Comparison of ENCODE assay signal across 7 mouse cellular contexts in the genomic region with DNA sequence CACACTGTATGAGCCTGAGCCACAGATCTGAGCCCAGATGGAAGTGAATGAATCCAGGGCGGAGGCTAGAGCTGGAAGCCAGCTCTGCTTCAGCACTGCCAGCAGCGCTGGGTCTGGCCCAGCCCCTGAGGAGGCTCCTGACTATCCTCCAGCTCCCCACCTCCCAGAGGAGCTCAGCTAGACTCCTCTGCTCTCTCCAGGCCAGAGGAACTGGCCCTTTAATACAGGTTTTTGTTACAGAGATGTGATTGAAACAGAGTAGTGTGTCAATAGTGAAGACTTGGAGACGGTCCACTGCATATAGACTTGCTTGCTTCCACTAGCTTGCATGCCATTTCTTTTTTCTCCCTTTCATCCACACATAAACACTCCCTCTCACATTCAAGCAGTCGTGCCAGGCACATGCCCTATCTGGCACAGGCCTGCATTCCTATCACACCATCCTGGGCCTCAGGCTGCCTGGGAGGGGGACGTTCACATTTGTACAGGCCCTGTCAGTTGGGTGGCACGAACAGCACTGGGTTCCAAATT. TPM values are rescaled to one million over a fixed set of nuclear protein-coding genes. Genes with fewer than 3 reads are reported as not detected.
A peak's percentile ranks its signal among the peaks of the same experiment; 100 is the strongest.
DNase-seq lines count a peak whose midpoint lies in the region; ATAC-seq and TF ChIP-seq lines count a peak whose summit lies in the region.

No protein-coding gene starts in this region.

- no peak for DNase-seq in liver, postnatal 0 days
- DNase-seq in cerebellum, adult 11-12 months = peak; percentile 64
- peak; percentile 69 to 70 for DNase-seq in heart, postnatal 36 days
- peak; percentile 51 for DNase-seq in stomach, postnatal 0 days (ENCODE audit: low spot score)
- DNase-seq in spleen, postnatal 4 days (ENCODE audit: low spot score in 2 of 2) = no peak

- TF ChIP-seq POLR2A in embryonic fibroblast, embryonic 13.5 days (IDR thresholded peaks at IDR 0.05; ENCODE audit: low read depth, low read length) = 0 out of 2 replicates have a peak, but pooled peaks have one; percentile 17

- ATAC-seq in liver, embryonic 12.5 days = no peak
- no peak for ATAC-seq in liver, postnatal 0 days
- ATAC-seq in stomach, postnatal 0 days (ENCODE audit: low FRiP score, low TSS enrichment) = peak; percentile 22; the same call in 1 of the 2 replicates

- no peaks in the 10 kb centered on the region for H3K9me3 ChIP-seq in liver, embryonic 12.5 days (replicated peaks)
- no peaks in the 10 kb centered on the region for H3K9me3 ChIP-seq in liver, postnatal 0 days (ENCODE audit: low read length)
- H3K9me3 ChIP-seq in stomach, postnatal 0 days (ENCODE audit: control insufficient read depth, low read length) = no peaks in the 10 kb centered on the region

- 70% methylated on average over 6 of the region's 6 CpGs for WGBS in liver, embryonic 12.5 days (ENCODE audit: insufficient replicate concordance)
- 69% methylated on average over 6 of the region's 6 CpGs for WGBS in liver, postnatal 0 days (ENCODE audit: insufficient replicate concordance)
- WGBS in stomach, postnatal 0 days = 40% methylated on average over 6 of the region's 6 CpGs

- no peaks in the 10 kb centered on the region for H3K27me3 ChIP-seq in liver, embryonic 12.5 days (replicated peaks)
- H3K27me3 ChIP-seq in liver, postnatal 0 days (ENCODE audit: insufficient read depth, low read length) = no peaks in the 10 kb centered on the region
- H3K27me3 ChIP-seq in stomach, postnatal 0 days (ENCODE audit: control insufficient read depth, insufficient read depth, low read length) = no peaks in the 10 kb centered on the region

- peaks cover 40% of the 10 kb centered on the region for H3K4me1 ChIP-seq in liver, embryonic 12.5 days
- peaks cover 33% of the 10 kb centered on the region for H3K4me1 ChIP-seq in liver, postnatal 0 days (ENCODE audit: insufficient read depth)
- H3K4me1 ChIP-seq in embryonic fibroblast, embryonic 13.5 days (ENCODE audit: control insufficient read depth, insufficient read depth, low read length) = no peaks in the 10 kb centered on the region
- H3K4me1 ChIP-seq in stomach, postnatal 0 days (replicated peaks; ENCODE audit: control insufficient read depth, insufficient read depth) = 0 out of 2 replicates have a peak, but pooled peaks cover 2% of the 10 kb centered on the region

- H3K36me3 ChIP-seq in liver, embryonic 12.5 days = peaks cover 8% of the 10 kb centered on the region; the same call in 1 of the 2 replicates
- H3K36me3 ChIP-seq in liver, postnatal 0 days (replicated peaks; ENCODE audit: insufficient read depth, low read length) = peaks cover 14% of the 10 kb centered on the region
- 0 out of 2 replicates have a peak, but pooled peaks cover 2% of the 10 kb centered on the region for H3K36me3 ChIP-seq in stomach, postnatal 0 days (ENCODE audit: control insufficient read depth, insufficient read depth, low read length)

- no peak overlapping the region for H3K9ac ChIP-seq in liver, embryonic 12.5 days
- H3K9ac ChIP-seq in liver, postnatal 0 days (replicated peaks) = no peak overlapping the region
- 0 out of 2 replicates have a peak overlapping the region, but pooled peaks have one; percentile 18 for H3K9ac ChIP-seq in stomach, postnatal 0 days (ENCODE audit: low read length)

- TF ChIP-seq CTCF in liver, postnatal 0 days (IDR thresholded peaks at IDR 0.05; ENCODE audit: low read depth) = no peak
- no peak for TF ChIP-seq CTCF in embryonic fibroblast, embryonic 13.5 days (IDR thresholded peaks at IDR 0.05; ENCODE audit: borderline replicate concordance, insufficient read depth, low read length)
- no peak for TF ChIP-seq CTCF in stomach, postnatal 0 days (IDR thresholded peaks at IDR 0.05; ENCODE audit: low read depth)

- intact Hi-C loops in heart, postnatal 36 days (cut with DNase I) = no loop called here

- H3K27ac ChIP-seq in liver, embryonic 12.5 days = peak overlapping the region; percentile 61; the same call in 1 of the 2 replicates
- no peak overlapping the region for H3K27ac ChIP-seq in liver, postnatal 0 days (ENCODE audit: low read depth)
- H3K27ac ChIP-seq in embryonic fibroblast, embryonic 13.5 days (ENCODE audit: insufficient read depth, low read length) = no peak overlapping the region
- H3K27ac ChIP-seq in stomach, postnatal 0 days (replicated peaks) = peak overlapping the region; percentile 81

- no peak for TF ChIP-seq EP300 in liver, postnatal 0 days (IDR thresholded peaks at IDR 0.05; ENCODE audit: low read depth)
- no peak for TF ChIP-seq EP300 in stomach, postnatal 0 days (optimal IDR thresholded peaks at IDR 0.05)

- no peak overlapping the region for H3K4me2 ChIP-seq in liver, embryonic 12.5 days
- no peak overlapping the region for H3K4me2 ChIP-seq in liver, postnatal 0 days (ENCODE audit: low read depth, low read length)
- no peak overlapping the region for H3K4me2 ChIP-seq in stomach, postnatal 0 days (replicated peaks; ENCODE audit: low read depth)

- no peak overlapping the region for H3K4me3 ChIP-seq in liver, embryonic 12.5 days
- no peak overlapping the region for H3K4me3 ChIP-seq in liver, postnatal 0 days (ENCODE audit: low read depth, low read length)
- H3K4me3 ChIP-seq in embryonic fibroblast, embryonic 13.5 days (ENCODE audit: insufficient read depth, low read length) = no peak overlapping the region
- no peak overlapping the region for H3K4me3 ChIP-seq in stomach, postnatal 0 days (ENCODE audit: low read depth, low read length)

RNA-seq across cellular contexts. Expression of a gene that starts 2.6 kb away (rescaled TPM):
- 34.6 and 35.5 TPM in 2 replicates for polyA plus RNA-seq in liver, embryonic 12.5 days (2016; fragmentation: Nextera tagmentation; extraction: Ambion mirVana)
- polyA plus RNA-seq in liver, postnatal 0 days (2015; fragmentation: Nextera tagmentation; extraction: Ambion mirVana) = 19.4 and 22.4 TPM in 2 replicates
- 169 and 247 TPM in 2 replicates for polyA plus RNA-seq in embryonic fibroblast, embryonic 13.5 days (2011; ENCODE audit: insufficient read length, low read depth, missing spikeins)
- 100 to 1,000 TPM; 110 to 122 TPM for total RNA-seq in heart, postnatal 36 days (2021)
- polyA plus RNA-seq in stomach, postnatal 0 days (2015; fragmentation: Nextera tagmentation; extraction: Ambion mirVana) = 41.8 and 41.9 TPM in 2 replicates

RNA-seq across cellular contexts. Expression of a gene that starts 17.0 kb away (rescaled TPM):
- 15.0 and 15.8 TPM in 2 replicates for polyA plus RNA-seq in liver, embryonic 12.5 days (2016; fragmentation: Nextera tagmentation; extraction: Ambion mirVana)
- polyA plus RNA-seq in liver, postnatal 0 days (2015; fragmentation: Nextera tagmentation; extraction: Ambion mirVana) = 16.7 TPM in 2 replicates
- 15.2 and 17.8 TPM in 2 replicates for polyA plus RNA-seq in embryonic fibroblast, embryonic 13.5 days (2011; ENCODE audit: insufficient read length, low read depth, missing spikeins)
- 10 to 100 TPM; 32.7 to 33.5 TPM for total RNA-seq in heart, postnatal 36 days (2021)
- polyA plus RNA-seq in stomach, postnatal 0 days (2015; fragmentation: Nextera tagmentation; extraction: Ambion mirVana) = 19.0 and 22.4 TPM in 2 replicates

RNA-seq across cellular contexts. Expression of a gene that starts 31.3 kb away (rescaled TPM):
- 50.2 and 53.6 TPM in 2 replicates for polyA plus RNA-seq in liver, embryonic 12.5 days (2016; fragmentation: Nextera tagmentation; extraction: Ambion mirVana)
- 35.0 and 36.0 TPM in 2 replicates for polyA plus RNA-seq in liver, postnatal 0 days (2015; fragmentation: Nextera tagmentation; extraction: Ambion mirVana)
- polyA plus RNA-seq in embryonic fibroblast, embryonic 13.5 days (2011; ENCODE audit: insufficient read length, low read depth, missing spikeins) = 133 TPM in 2 replicates
- 10 to 100 TPM; 78.4 to 84.2 TPM for total RNA-seq in heart, postnatal 36 days (2021)
- polyA plus RNA-seq in stomach, postnatal 0 days (2015; fragmentation: Nextera tagmentation; extraction: Ambion mirVana) = 63.5 and 68.8 TPM in 2 replicates

RNA-seq across cellular contexts. Expression of a gene that starts 59.8 kb away (rescaled TPM):
- polyA plus RNA-seq in liver, embryonic 12.5 days (2016; fragmentation: Nextera tagmentation; extraction: Ambion mirVana) = 65.7 and 69.3 TPM in 2 replicates
- 30.1 and 36.7 TPM in 2 replicates for polyA plus RNA-seq in liver, postnatal 0 days (2015; fragmentation: Nextera tagmentation; extraction: Ambion mirVana)
- polyA plus RNA-seq in embryonic fibroblast, embryonic 13.5 days (2011; ENCODE audit: insufficient read length, low read depth, missing spikeins) = 160 and 204 TPM in 2 replicates
- total RNA-seq in heart, postnatal 36 days (2021) = 100 to 1,000 TPM; 103 to 112 TPM
- 79.3 and 84.3 TPM in 2 replicates for polyA plus RNA-seq in stomach, postnatal 0 days (2015; fragmentation: Nextera tagmentation; extraction: Ambion mirVana)

Comparison
In these comparisons a context has a peak if more than half of its experiments do, and no peak if none do; other contexts are left out.
1. H3K27ac ChIP-seq: peak in liver, embryonic 12.5 days (single experiment) and stomach, postnatal 0 days (single experiment); none in liver, postnatal 0 days (single experiment) and embryonic fibroblast, embryonic 13.5 days (single experiment).
2. DNase-seq: peak in cerebellum, adult 11-12 months (single experiment), heart, postnatal 36 days (2 of 2) and stomach, postnatal 0 days (single experiment); none in liver, postnatal 0 days (single experiment) and spleen, postnatal 4 days (0 of 2).